ENCODE assay signal across 10 mouse cellular contexts in genomic region chr15:10468761-10469160, GRCm38 (mm10). TPM values are rescaled to one million over a fixed set of nuclear protein-coding genes. Genes with fewer than 3 reads are reported as not detected.
DNase-seq lines count a peak whose midpoint lies in the region; ATAC-seq and TF ChIP-seq lines count a peak whose summit lies in the region.
"Had no signal": no experiment of that assay in that cellular context is flagged by ENCODE, and none has a peak within 500 bp of the region (broad histone marks: within the 10 kb centered on the region; RNA-seq: fewer than 3 reads in every experiment).

No protein-coding gene starts in this region.

- H3K79me2 ChIP-seq in CH12.LX (replicated peaks; ENCODE audit: control insufficient read depth, extremely low read depth, insufficient read depth, poor library complexity, severe bottlenecking), result peaks cover 22% of the 10 kb centered on the region

- H3K27ac ChIP-seq in heart, embryonic 16.5 days (ENCODE audit: low read length), result no peak overlapping the region
- H3K27ac ChIP-seq in heart, embryonic 11.5 days (ENCODE audit: low read depth, low read length), result no peak overlapping the region
- no peak overlapping the region for H3K27ac ChIP-seq in CH12.LX (ENCODE audit: insufficient read depth, low read depth)
- H3K27ac ChIP-seq in embryonic facial prominence, embryonic 13.5 days, result no peak overlapping the region
- H3K27ac ChIP-seq in liver, embryonic 12.5 days, result no peak overlapping the region

- in situ Hi-C loops in CH12.LX (cut with MboI; ENCODE audit: low pct_ligation_motif_present, low pct_unique_long_range_greater_than_20kb, low sequenced_read_pairs), result no loop called here

- TF ChIP-seq POLR2A in CH12.LX (IDR thresholded peaks at IDR 0.05; ENCODE audit: low read depth, low read length), result no peak

- no peak for ATAC-seq in heart, embryonic 16.5 days (replicated peaks; ENCODE audit: extremely low read depth, insufficient read depth, low FRiP score)
- no peak for ATAC-seq in heart, embryonic 11.5 days (replicated peaks; ENCODE audit: insufficient number of reproducible peaks, low FRiP score, low TSS enrichment)
- ATAC-seq in embryonic facial prominence, embryonic 13.5 days (ENCODE audit: insufficient number of reproducible peaks, insufficient read depth, low FRiP score, low TSS enrichment, low read depth), result no peak
- ATAC-seq in liver, embryonic 12.5 days, result no peak

- TF ChIP-seq RAD21 in CH12.LX (IDR thresholded peaks at IDR 0.05; ENCODE audit: low read depth, low read length), result no peak

- no peaks in the 10 kb centered on the region for H3K36me3 ChIP-seq in heart, embryonic 16.5 days (ENCODE audit: control insufficient read depth, insufficient read depth)
- no peaks in the 10 kb centered on the region for H3K36me3 ChIP-seq in heart, embryonic 11.5 days (ENCODE audit: control insufficient read depth, insufficient read depth, low read length)
- H3K36me3 ChIP-seq in CH12.LX (replicated peaks in 1 of 2; ENCODE audit: control insufficient read depth in 1 of 2, insufficient read depth in 1 of 2, low read length in 1 of 2), result peaks cover 0 to 12% of the 10 kb centered on the region in 2 experiments
- H3K36me3 ChIP-seq in embryonic facial prominence, embryonic 13.5 days, result no peaks in the 10 kb centered on the region
- H3K36me3 ChIP-seq in liver, embryonic 12.5 days, result no peaks in the 10 kb centered on the region

- no peaks in the 10 kb centered on the region for H3K9me3 ChIP-seq in heart, embryonic 16.5 days (replicated peaks; ENCODE audit: control insufficient read depth, low read length)
- H3K9me3 ChIP-seq in heart, embryonic 11.5 days (replicated peaks; ENCODE audit: control insufficient read depth, low read length), result no peaks in the 10 kb centered on the region
- no peaks in the 10 kb centered on the region for H3K9me3 ChIP-seq in CH12.LX (replicated peaks; ENCODE audit: low read length)
- H3K9me3 ChIP-seq in embryonic facial prominence, embryonic 13.5 days, result no peaks in the 10 kb centered on the region
- H3K9me3 ChIP-seq in liver, embryonic 12.5 days (replicated peaks), result no peaks in the 10 kb centered on the region

- 76% methylated on average over 3 of the region's 3 CpGs for WGBS in heart, embryonic 16.5 days
- 83% methylated on average over 3 of the region's 3 CpGs for WGBS in heart, embryonic 11.5 days (ENCODE audit: insufficient replicate concordance)
- WGBS in embryonic facial prominence, embryonic 13.5 days, result 87% methylated on average over 3 of the region's 3 CpGs
- WGBS in liver, embryonic 12.5 days (ENCODE audit: insufficient replicate concordance), result 61% methylated on average over 3 of the region's 3 CpGs

- no peak for TF ChIP-seq CTCF in CH12.LX (conservative IDR thresholded peaks at IDR 0.05 in 1 of 2, IDR thresholded peaks at IDR 0.05 in 1 of 2; ENCODE audit: low read depth in 2 of 2, low read length in 2 of 2)

- peaks cover 8% of the 10 kb centered on the region; the same call in 1 of the 2 replicates for H3K4me1 ChIP-seq in heart, embryonic 16.5 days (ENCODE audit: control insufficient read depth, insufficient read depth, low read length)
- H3K4me1 ChIP-seq in heart, embryonic 11.5 days (ENCODE audit: control insufficient read depth, insufficient read depth, low read length), result no peaks in the 10 kb centered on the region
- peaks cover 4 to 24% of the 10 kb centered on the region in 2 experiments for H3K4me1 ChIP-seq in CH12.LX (ENCODE audit: control insufficient read depth in 1 of 2, insufficient read depth in 2 of 2)
- H3K4me1 ChIP-seq in embryonic facial prominence, embryonic 13.5 days, result peaks cover 7% of the 10 kb centered on the region; the same call in 1 of the 2 replicates
- H3K4me1 ChIP-seq in liver, embryonic 12.5 days, result peaks cover 36% of the 10 kb centered on the region

- DNase-seq in CH12.LX (ENCODE audit: extremely low read depth), result no peak
- no peak for DNase-seq in retina, embryonic 14.5 days (ENCODE audit: low spot score)
- no peak for DNase-seq in thymus, adult 18-20 months
- DNase-seq in adrenal gland, postnatal 10 days, result no peak
- DNase-seq: heart, postnatal 36 days; layer of hippocampus, postnatal 36 days had no signal

- no peak overlapping the region for H3K4me3 ChIP-seq in heart, embryonic 16.5 days (ENCODE audit: low read length)
- H3K4me3 ChIP-seq in heart, embryonic 11.5 days (ENCODE audit: low read depth, low read length), result no peak overlapping the region
- no peak overlapping the region for H3K4me3 ChIP-seq in CH12.LX (replicated peaks in 1 of 3; ENCODE audit: low read depth in 2 of 3, low read length in 2 of 3, poor library complexity in 1 of 3)
- H3K4me3 ChIP-seq in embryonic facial prominence, embryonic 13.5 days, result 0 out of 2 replicates have a peak overlapping the region, but pooled peaks have one; percentile 84
- 0 out of 2 replicates have a peak overlapping the region, but pooled peaks have one; percentile 86 for H3K4me3 ChIP-seq in liver, embryonic 12.5 days

- no peak for TF ChIP-seq EP300 in CH12.LX (IDR thresholded peaks at IDR 0.05; ENCODE audit: low read length)

- dilution Hi-C loops in CH12.LX (cut with MboI; ENCODE audit: extremely low pct_ligation_motif_present, extremely low pct_unique_long_range_greater_than_20kb, low sequenced_read_pairs), result no loop called here

- H3K4me2 ChIP-seq in heart, embryonic 16.5 days (ENCODE audit: low read depth, low read length), result peak overlapping the region; percentile 93; the same call in 1 of the 2 replicates
- no peak overlapping the region for H3K4me2 ChIP-seq in heart, embryonic 11.5 days
- peak overlapping the region; percentile 91; the same call in 1 of the 2 replicates for H3K4me2 ChIP-seq in CH12.LX (ENCODE audit: insufficient read depth, low read depth, poor library complexity, severe bottlenecking)
- peak overlapping the region; percentile 86 for H3K4me2 ChIP-seq in embryonic facial prominence, embryonic 13.5 days
- peak overlapping the region; percentile 99 for H3K4me2 ChIP-seq in liver, embryonic 12.5 days

- no peak overlapping the region for H3K9ac ChIP-seq in heart, embryonic 16.5 days (ENCODE audit: low read length)
- no peak overlapping the region for H3K9ac ChIP-seq in heart, embryonic 11.5 days (ENCODE audit: low read depth, low read length)
- H3K9ac ChIP-seq in CH12.LX (ENCODE audit: insufficient read depth, low read depth), result no peak overlapping the region
- H3K9ac ChIP-seq in embryonic facial prominence, embryonic 13.5 days, result no peak overlapping the region
- H3K9ac ChIP-seq in liver, embryonic 12.5 days, result no peak overlapping the region

- no peaks in the 10 kb centered on the region for H3K27me3 ChIP-seq in heart, embryonic 16.5 days (ENCODE audit: control insufficient read depth, insufficient read depth, low read length)
- no peaks in the 10 kb centered on the region for H3K27me3 ChIP-seq in heart, embryonic 11.5 days (ENCODE audit: control insufficient read depth, insufficient read depth, low read length)
- H3K27me3 ChIP-seq in CH12.LX (replicated peaks), result no peaks in the 10 kb centered on the region
- H3K27me3 ChIP-seq in embryonic facial prominence, embryonic 13.5 days, result no peaks in the 10 kb centered on the region
- no peaks in the 10 kb centered on the region for H3K27me3 ChIP-seq in liver, embryonic 12.5 days (replicated peaks)

TF ChIP-seq in CH12.LX, 34 proteins besides CTCF, POLR2A, EP300 and RAD21:
- no peak for TF ChIP-seq ZNF384 (IDR thresholded peaks at IDR 0.05; ENCODE audit: low read depth, low read length)
- no peak for TF ChIP-seq ZMIZ1 (IDR thresholded peaks at IDR 0.05; ENCODE audit: low read depth, low read length)
- no peak for TF ChIP-seq MAFK (IDR thresholded peaks at IDR 0.05; ENCODE audit: insufficient replicate concordance, low read length)
- TF ChIP-seq IRF4 (IDR thresholded peaks at IDR 0.05; ENCODE audit: low read depth, low read length), result no peak
- no peak for TF ChIP-seq UBTF (IDR thresholded peaks at IDR 0.05; ENCODE audit: low read depth, low read length)

RNA-seq across cellular contexts. Expression of gene Dnajc21, which starts 1.6 kb away (rescaled TPM):
- 6.0 and 6.2 TPM in 2 replicates for polyA plus RNA-seq in heart, embryonic 16.5 days (2015; fragmentation: Nextera tagmentation; extraction: Ambion mirVana)
- 11.8 and 13.4 TPM in 2 replicates for polyA plus RNA-seq in heart, embryonic 11.5 days (2014; fragmentation: Nextera tagmentation; extraction: Ambion mirVana)
- total RNA-seq in CH12.LX (2012; rRNA removed), result 21.6 and 24.4 TPM in 2 replicates
- total RNA-seq in CH12.LX (2014; rRNA removed), result 27.6 and 28.4 TPM in 2 replicates
- 63.2 and 67.7 TPM in 2 replicates for polyA plus RNA-seq in CH12.LX (2012; ENCODE audit: insufficient read length, low read depth)
- polyA plus RNA-seq in embryonic facial prominence, embryonic 13.5 days (2015; fragmentation: Nextera tagmentation; extraction: Ambion mirVana), result 11.8 and 12.8 TPM in 2 replicates
- 14.0 and 14.5 TPM in 2 replicates for polyA plus RNA-seq in liver, embryonic 12.5 days (2016; fragmentation: Nextera tagmentation; extraction: Ambion mirVana)
- total RNA-seq in adrenal gland, postnatal 10 days (2021), result 10 to 100 TPM; 27.1 to 39.7 TPM

RNA-seq across cellular contexts. Expression of gene Brix1, which starts 17.0 kb away (rescaled TPM):
- 48.5 and 63.7 TPM in 2 replicates for polyA plus RNA-seq in heart, embryonic 16.5 days (2015; fragmentation: Nextera tagmentation; extraction: Ambion mirVana)
- 86.9 and 92.6 TPM in 2 replicates for polyA plus RNA-seq in heart, embryonic 11.5 days (2014; fragmentation: Nextera tagmentation; extraction: Ambion mirVana)
- total RNA-seq in CH12.LX (2012; rRNA removed), result 25.3 and 36.8 TPM in 2 replicates
- 93.4 and 118 TPM in 2 replicates for total RNA-seq in CH12.LX (2014; rRNA removed)
- 354 and 355 TPM in 2 replicates for polyA plus RNA-seq in CH12.LX (2012; ENCODE audit: insufficient read length, low read depth)
- 104 and 123 TPM in 2 replicates for polyA plus RNA-seq in embryonic facial prominence, embryonic 13.5 days (2015; fragmentation: Nextera tagmentation; extraction: Ambion mirVana)
- polyA plus RNA-seq in liver, embryonic 12.5 days (2016; fragmentation: Nextera tagmentation; extraction: Ambion mirVana), result 111 and 112 TPM in 2 replicates
- total RNA-seq in adrenal gland, postnatal 10 days (2021), result 10 to 100 TPM; 40.2 to 56.0 TPM

RNA-seq across cellular contexts. Expression of gene Rad1, which starts 17.1 kb away (rescaled TPM):
- 18.0 and 24.3 TPM in 2 replicates for polyA plus RNA-seq in heart, embryonic 16.5 days (2015; fragmentation: Nextera tagmentation; extraction: Ambion mirVana)
- 19.6 and 20.1 TPM in 2 replicates for polyA plus RNA-seq in heart, embryonic 11.5 days (2014; fragmentation: Nextera tagmentation; extraction: Ambion mirVana)
- total RNA-seq in CH12.LX (2012; rRNA removed) (37.6 and 43.3 TPM in 2 replicates), CH12.LX (2014; rRNA removed) (81.7 and 92.8 TPM in 2 replicates)
- polyA plus RNA-seq in CH12.LX (2012; ENCODE audit: insufficient read length, low read depth), result 34.0 and 34.7 TPM in 2 replicates
- polyA plus RNA-seq in embryonic facial prominence, embryonic 13.5 days (2015; fragmentation: Nextera tagmentation; extraction: Ambion mirVana), result 40.3 and 42.7 TPM in 2 replicates
- 31.2 and 34.3 TPM in 2 replicates for polyA plus RNA-seq in liver, embryonic 12.5 days (2016; fragmentation: Nextera tagmentation; extraction: Ambion mirVana)
- total RNA-seq in adrenal gland, postnatal 10 days (2021), result 10 to 100 TPM in 1 of 2 experiments, 1 to 10 TPM in 1; 9.3 to 13.4 TPM

Comparison
In these comparisons a context has a peak if more than half of its experiments do, and no peak if none do; other contexts are left out.
1. H3K4me3 ChIP-seq: peak in embryonic facial prominence, embryonic 13.5 days (single experiment) and liver, embryonic 12.5 days (single experiment); none in heart, embryonic 16.5 days (single experiment), heart, embryonic 11.5 days (single experiment) and CH12.LX (0 of 3).